Mouse (Mus musculus): Measurements from ENCODE around the gene Fbh1. TPM values are rescaled to one million over a fixed set of nuclear protein-coding genes. Genes with fewer than 3 reads are reported as not detected.

The Fbh1 gene
- polyA plus RNA-seq, 1 experiment from 2014 or later: 125 TPM

Other genes starting within 250 kb of the Fbh1 start
- gene Pfkfb3, start 223.5 kb downstream of the Fbh1 start, polyA plus RNA-seq (2014; fragmentation: Nextera tagmentation; extraction: Ambion mirVana): 31.7 and 38.0 TPM in 2 replicates
- gene Rbm17, start 173.4 kb downstream of the Fbh1 start, polyA plus RNA-seq (2014; fragmentation: Nextera tagmentation; extraction: Ambion mirVana): 125 and 142 TPM in 2 replicates
- gene Gm17490, start 151.3 kb downstream of the Fbh1 start, polyA plus RNA-seq (2014; fragmentation: Nextera tagmentation; extraction: Ambion mirVana): not detected in 2 replicates
- not detected in 2 replicates for gene Il2ra, start 134.8 kb downstream of the Fbh1 start, polyA plus RNA-seq (2014; fragmentation: Nextera tagmentation; extraction: Ambion mirVana)
- gene Il15ra, start 72.3 kb downstream of the Fbh1 start, polyA plus RNA-seq (2014; fragmentation: Nextera tagmentation; extraction: Ambion mirVana): 0.79 and 1.1 TPM in 2 replicates
- 39.3 and 39.4 TPM in 2 replicates for gene Ankrd16, start 294 bp upstream of the Fbh1 start, polyA plus RNA-seq (2014; fragmentation: Nextera tagmentation; extraction: Ambion mirVana)